Mouse (Mus musculus) lung, postnatal 4 days (tissue): ENCODE measurements around the gene Rtp3.

ENCODE experiments used
- DNase-seq, 2 experiments: peaks; one replicate each; pipeline ENCODE4 v3.0.0; 2021

Rtp3 gene

GRCm38 (mm10) chr9:110979411-110979810 lies 11.0 kb downstream of the Rtp3 start:
- DNase-seq: no peak

- no peak for DNase-seq
These were observed 24.5 kb downstream of the Rtp3 start for GRCm38 (mm10) chr9:110965910-110966231.

- DNase-seq: peak in 1 of 2 experiments; percentile 16
These were observed 25.1 kb downstream of the Rtp3 start for GRCm38 (mm10) chr9:110965062-110965909.

GRCm38 (mm10) chr9:110963566-110964115 lies 26.7 kb downstream of the Rtp3 start:
- no peak for DNase-seq

- no peak for DNase-seq
These were observed 29.0 kb downstream of the Rtp3 start for GRCm38 (mm10) chr9:110961386-110961785.

GRCm38 (mm10) chr9:110960230-110961149 lies 29.9 kb downstream of the Rtp3 start:
- peak; percentile 17 to 30 for DNase-seq

- no peak for DNase-seq
These were observed 30.7 kb downstream of the Rtp3 start for GRCm38 (mm10) chr9:110959669-110960068.

- DNase-seq: no peak
These were observed 34.4 kb downstream of the Rtp3 start for GRCm38 (mm10) chr9:110955962-110956361.

- DNase-seq: no peak
These were observed 35.5 kb downstream of the Rtp3 start for GRCm38 (mm10) chr9:110954681-110955445.

- peak; percentile 58 to 69 for DNase-seq
These were observed 36.6 kb downstream of the Rtp3 start for GRCm38 (mm10) chr9:110953550-110954461.

GRCm38 (mm10) chr9:110952931-110953549 lies 37.3 kb downstream of the Rtp3 start:
- no peak for DNase-seq

GRCm38 (mm10) chr9:110952398-110952797 lies 38.0 kb downstream of the Rtp3 start:
- DNase-seq: no peak

GRCm38 (mm10) chr9:110951866-110952265 lies 38.5 kb downstream of the Rtp3 start:
- DNase-seq: no peak

- DNase-seq: no peak
These were observed 39.0 kb downstream of the Rtp3 start, which contains the start of gene Lrrc2 for GRCm38 (mm10) chr9:110951397-110951796. TSS of gene Lrrc2 (plus strand) at chr9:110951545.

GRCm38 (mm10) chr9:110950109-110950508 lies 40.3 kb downstream of the Rtp3 start:
- no peak for DNase-seq

- DNase-seq: no peak
These were observed 41.5 kb downstream of the Rtp3 start for GRCm38 (mm10) chr9:110948813-110949310.

- DNase-seq: no peak
These were observed 42.5 kb downstream of the Rtp3 start for GRCm38 (mm10) chr9:110947900-110948299.

- no peak for DNase-seq
These were observed 43.1 kb downstream of the Rtp3 start for GRCm38 (mm10) chr9:110947261-110947661.

- peak in 1 of 2 experiments; percentile 15 for DNase-seq
These were observed 43.8 kb downstream of the Rtp3 start for GRCm38 (mm10) chr9:110946548-110947044.

- DNase-seq: no peak
These were observed 44.5 kb downstream of the Rtp3 start, which contains the start of gene Tdgf1 for GRCm38 (mm10) chr9:110945926-110946325. TSS of gene Tdgf1 (minus strand) at chr9:110946158.
